Mouse (Mus musculus): ENCODE measurements around the gene Olfr970.
"Not testable (repeated sequence)": the region's sequence is repeated elsewhere in the genome, so short reads cannot be mapped to it uniquely, and the experiment has no call there.

Olfr970 gene

GRCm38 (mm10) chr9:39808560-39808959, at the start of gene Olfr970:
Gene Olfr970, plus strand, starts transcription at chr9:39808860.
- DNase-seq = no peak

GRCm38 (mm10) chr9:39783153-39783552, 25.5 kb upstream of the Olfr970 start, which contains the start of gene Olfr968:
Gene Olfr968, minus strand, starts transcription at chr9:39783253.
- DNase-seq = no peak

- no peak for DNase-seq
These were observed 18.1 kb upstream of the Olfr970 start, which contains the start of gene Olfr969 for GRCm38 (mm10) chr9:39790558-39790957. Gene Olfr969, plus strand, starts transcription at chr9:39790945.

GRCm38 (mm10) chr9:39836576-39836975, 27.9 kb downstream of the Olfr970 start, which contains the start of gene Olfr971:
Gene Olfr971, plus strand, starts transcription at chr9:39836876.
- DNase-seq = not testable (repeated sequence)

- no peak for DNase-seq
These were observed 57.5 kb downstream of the Olfr970 start, which contains the start of gene Olfr972 for GRCm38 (mm10) chr9:39866122-39866521. Gene Olfr972, plus strand, starts transcription at chr9:39866422.
